Mouse (Mus musculus) right cerebral cortex, postnatal 25 days (tissue): ENCODE measurements around the gene Ipo13.

ENCODE experiments used
- DNase-seq: peaks from one replicate; pipeline ENCODE4 v3.0.0; 2022

The Ipo13 gene

GRCm38 (mm10) chr4:117913421-117913820, 1.4 kb downstream of the Ipo13 start:
- no peak for DNase-seq

GRCm38 (mm10) chr4:117912685-117913273, 2.0 kb downstream of the Ipo13 start:
- no peak for DNase-seq

GRCm38 (mm10) chr4:117912131-117912561, 2.7 kb downstream of the Ipo13 start:
- no peak for DNase-seq

- no peak for DNase-seq
Observed at GRCm38 (mm10) chr4:117908834-117909453, 5.9 kb downstream of the Ipo13 start.

- DNase-seq, result no peak
Observed at GRCm38 (mm10) chr4:117906196-117906595, 8.6 kb downstream of the Ipo13 start.

GRCm38 (mm10) chr4:117904761-117905160, 10.0 kb downstream of the Ipo13 start:
- no peak for DNase-seq

- DNase-seq, result peak; percentile 55
Observed at GRCm38 (mm10) chr4:117904094-117904493, 10.7 kb downstream of the Ipo13 start.

GRCm38 (mm10) chr4:117898111-117898510, 16.7 kb downstream of the Ipo13 start:
- no peak for DNase-seq

- DNase-seq, result no peak
Observed at GRCm38 (mm10) chr4:117896031-117896430, 18.8 kb downstream of the Ipo13 start.

GRCm38 (mm10) chr4:117895339-117895738, 19.5 kb downstream of the Ipo13 start:
- no peak for DNase-seq

- no peak for DNase-seq
Observed at GRCm38 (mm10) chr4:117894601-117895000, 20.2 kb downstream of the Ipo13 start.

GRCm38 (mm10) chr4:117893376-117893775, 21.4 kb downstream of the Ipo13 start:
- no peak for DNase-seq

- peak; percentile 83 for DNase-seq
Observed at GRCm38 (mm10) chr4:117891738-117892161, 23.0 kb downstream of the Ipo13 start, which contains the start of gene Dph2. TSS of gene Dph2 (minus strand) at chr4:117892032.

GRCm38 (mm10) chr4:117890750-117891149, 24.0 kb downstream of the Ipo13 start:
- DNase-seq, result no peak

GRCm38 (mm10) chr4:117890031-117890430, 24.8 kb downstream of the Ipo13 start:
- no peak for DNase-seq

- DNase-seq, result no peak
Observed at GRCm38 (mm10) chr4:117889471-117889870, 25.3 kb downstream of the Ipo13 start.

- DNase-seq, result no peak
Observed at GRCm38 (mm10) chr4:117887920-117888319, 26.9 kb downstream of the Ipo13 start.

- peak; percentile 96 for DNase-seq
Observed at GRCm38 (mm10) chr4:117887133-117887532, 27.7 kb downstream of the Ipo13 start, which contains the start of gene Atp6v0b. TSS of gene Atp6v0b (minus strand) at chr4:117887333.

- DNase-seq, result no peak
Observed at GRCm38 (mm10) chr4:117886644-117887043, 28.2 kb downstream of the Ipo13 start.

GRCm38 (mm10) chr4:117885994-117886393, 28.8 kb downstream of the Ipo13 start:
- no peak for DNase-seq

- no peak for DNase-seq
Observed at GRCm38 (mm10) chr4:117885093-117885492, 29.7 kb downstream of the Ipo13 start.

- no peak for DNase-seq
Observed at GRCm38 (mm10) chr4:117884146-117884545, 30.7 kb downstream of the Ipo13 start.

- peak; percentile 81 for DNase-seq
Observed at GRCm38 (mm10) chr4:117882701-117883691, 31.8 kb downstream of the Ipo13 start, which contains the start of gene B4galt2. TSS of gene B4galt2 (minus strand) at chr4:117883487.
